ENCODE assay signal across 16 mouse cellular contexts in the genomic region with DNA sequence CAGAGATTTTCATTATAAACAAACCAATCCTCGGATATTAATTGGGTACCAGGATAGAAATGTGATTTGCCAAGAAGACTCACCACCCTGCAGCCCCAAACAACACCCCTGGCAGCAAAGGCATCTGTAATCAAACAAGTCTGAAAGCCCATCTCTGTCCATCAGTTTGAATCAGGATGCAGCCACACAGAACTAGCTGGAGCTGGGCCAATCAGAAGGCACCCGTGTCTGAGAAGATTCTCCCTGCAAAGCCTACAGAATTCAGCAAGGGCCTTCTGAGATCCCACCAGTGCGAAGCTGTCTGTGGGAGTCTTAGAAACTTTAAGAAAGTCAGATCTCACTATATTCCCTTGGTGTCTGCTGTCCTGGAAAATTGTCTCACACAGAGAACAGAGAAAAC.
A peak's percentile ranks its signal among the peaks of the same experiment; 100 is the strongest.
DNase-seq lines count a peak whose midpoint lies in the region; ATAC-seq and TF ChIP-seq lines count a peak whose summit lies in the region.
"Had no signal": no experiment of that assay in that cellular context is flagged by ENCODE, and none has a peak within 500 bp of the region (broad histone marks: within the 10 kb centered on the region; RNA-seq: fewer than 3 reads in every experiment).

No protein-coding gene starts in this region.

- 0 out of 2 replicates have a peak overlapping the region, but pooled peaks have one; percentile 15 for H3K27ac ChIP-seq in forebrain, embryonic 10.5 days
- H3K27ac ChIP-seq in forebrain, embryonic 11.5 days (ENCODE audit: low read depth, low read length): no peak overlapping the region
- 0 out of 2 replicates have a peak overlapping the region, but pooled peaks have one; percentile 47 for H3K27ac ChIP-seq in neural tube, embryonic 13.5 days (replicated peaks)
- H3K27ac ChIP-seq in neural tube, embryonic 15.5 days (replicated peaks): no peak overlapping the region
- peak overlapping the region; percentile 79 for H3K27ac ChIP-seq in forebrain, embryonic 14.5 days (ENCODE audit: low read depth, low read length)
- peak overlapping the region; percentile 78 for H3K27ac ChIP-seq in midbrain, embryonic 16.5 days (ENCODE audit: low read length)
- H3K27ac ChIP-seq in kidney, adult 2 months (ENCODE audit: insufficient read depth, low read depth, low read length): no peak overlapping the region
- H3K27ac ChIP-seq: heart, embryonic 13.5 days; left cerebral cortex, adult 2 months; limb, embryonic 12.5 days; liver, embryonic 13.5 days had no signal

- H3K4me3 ChIP-seq in forebrain, embryonic 10.5 days: no peak overlapping the region
- no peak overlapping the region for H3K4me3 ChIP-seq in forebrain, embryonic 11.5 days (ENCODE audit: low read depth, low read length)
- H3K4me3 ChIP-seq in neural tube, embryonic 13.5 days: no peak overlapping the region
- H3K4me3 ChIP-seq in neural tube, embryonic 15.5 days (replicated peaks): no peak overlapping the region
- no peak overlapping the region for H3K4me3 ChIP-seq in forebrain, embryonic 14.5 days (ENCODE audit: low read depth, low read length)
- no peak overlapping the region for H3K4me3 ChIP-seq in midbrain, embryonic 16.5 days (ENCODE audit: low read depth, low read length)
- H3K4me3 ChIP-seq in kidney, adult 2 months (ENCODE audit: insufficient read depth, low read depth, low read length): no peak overlapping the region
- H3K4me3 ChIP-seq: heart, embryonic 13.5 days; left cerebral cortex, adult 2 months; limb, embryonic 12.5 days; liver, embryonic 13.5 days had no signal

- H3K27me3 ChIP-seq in forebrain, embryonic 10.5 days (ENCODE audit: poor library complexity, severe bottlenecking): no peaks in the 10 kb centered on the region
- no peaks in the 10 kb centered on the region for H3K27me3 ChIP-seq in forebrain, embryonic 11.5 days (ENCODE audit: control insufficient read depth, insufficient read depth, low read length)
- H3K27me3 ChIP-seq in neural tube, embryonic 13.5 days: no peaks in the 10 kb centered on the region
- H3K27me3 ChIP-seq in neural tube, embryonic 15.5 days (replicated peaks): no peaks in the 10 kb centered on the region
- no peaks in the 10 kb centered on the region for H3K27me3 ChIP-seq in forebrain, embryonic 14.5 days (replicated peaks; ENCODE audit: control insufficient read depth, insufficient read depth, low read length)
- H3K27me3 ChIP-seq in midbrain, embryonic 16.5 days (ENCODE audit: control insufficient read depth, insufficient read depth, low read depth, low read length): no peaks in the 10 kb centered on the region
- H3K27me3 ChIP-seq in kidney, adult 2 months (replicated peaks; ENCODE audit: control insufficient read depth, insufficient read depth, low read length): no peaks in the 10 kb centered on the region
- H3K27me3 ChIP-seq: heart, embryonic 13.5 days; limb, embryonic 12.5 days; liver, embryonic 13.5 days had no signal

- no peak for DNase-seq in forebrain, embryonic 10.5 days (ENCODE audit: extremely low spot score, low spot score)
- no peak for DNase-seq in forebrain, embryonic 11.5 days (ENCODE audit: low spot score)
- DNase-seq in forebrain, embryonic 14.5 days (ENCODE audit: low spot score): peak; percentile 21
- DNase-seq in kidney, adult 2 months: no peak
- DNase-seq in adrenal gland, adult 18-20 months (ENCODE audit: low spot score in 2 of 2): no peak
- DNase-seq: adrenal gland, postnatal 14 days; heart, adult 11 months; heart, postnatal 36 days; liver, embryonic 13.5 days had no signal

- H3K36me3 ChIP-seq in forebrain, embryonic 10.5 days (replicated peaks): no peaks in the 10 kb centered on the region
- H3K36me3 ChIP-seq in forebrain, embryonic 11.5 days (ENCODE audit: control insufficient read depth, insufficient read depth, low read length): no peaks in the 10 kb centered on the region
- H3K36me3 ChIP-seq in neural tube, embryonic 13.5 days: no peaks in the 10 kb centered on the region
- no peaks in the 10 kb centered on the region for H3K36me3 ChIP-seq in neural tube, embryonic 15.5 days
- no peaks in the 10 kb centered on the region for H3K36me3 ChIP-seq in forebrain, embryonic 14.5 days (ENCODE audit: control insufficient read depth, insufficient read depth, low read length)
- no peaks in the 10 kb centered on the region for H3K36me3 ChIP-seq in midbrain, embryonic 16.5 days (ENCODE audit: control insufficient read depth, insufficient read depth, low read length)
- H3K36me3 ChIP-seq in kidney, adult 2 months (ENCODE audit: control insufficient read depth, insufficient read depth, low read length): no peaks in the 10 kb centered on the region
- H3K36me3 ChIP-seq: heart, embryonic 13.5 days; limb, embryonic 12.5 days; liver, embryonic 13.5 days had no signal

- H3K9me3 ChIP-seq in forebrain, embryonic 10.5 days: peaks cover 3% of the 10 kb centered on the region; the same call in 1 of the 2 replicates
- H3K9me3 ChIP-seq in forebrain, embryonic 11.5 days (ENCODE audit: control insufficient read depth, low read length): no peaks in the 10 kb centered on the region; the same call in 1 of the 2 replicates
- no peaks in the 10 kb centered on the region; the same call in 1 of the 2 replicates for H3K9me3 ChIP-seq in neural tube, embryonic 13.5 days
- no peaks in the 10 kb centered on the region for H3K9me3 ChIP-seq in neural tube, embryonic 15.5 days (replicated peaks)
- no peaks in the 10 kb centered on the region for H3K9me3 ChIP-seq in forebrain, embryonic 14.5 days (replicated peaks; ENCODE audit: control insufficient read depth, low read length)
- H3K9me3 ChIP-seq in midbrain, embryonic 16.5 days (replicated peaks; ENCODE audit: control insufficient read depth, low read length, poor library complexity, severe bottlenecking): no peaks in the 10 kb centered on the region
- H3K9me3 ChIP-seq: heart, embryonic 13.5 days; liver, embryonic 13.5 days had no signal

- H3K4me2 ChIP-seq in forebrain, embryonic 11.5 days (ENCODE audit: low read depth, low read length, severe bottlenecking): no peak overlapping the region
- no peak overlapping the region for H3K4me2 ChIP-seq in neural tube, embryonic 13.5 days
- H3K4me2 ChIP-seq in neural tube, embryonic 15.5 days: no peak overlapping the region
- H3K4me2 ChIP-seq in forebrain, embryonic 14.5 days (ENCODE audit: low read length): no peak overlapping the region
- no peak overlapping the region for H3K4me2 ChIP-seq in midbrain, embryonic 16.5 days (ENCODE audit: low read length)
- H3K4me2 ChIP-seq: heart, embryonic 13.5 days; limb, embryonic 12.5 days; liver, embryonic 13.5 days had no signal

- H3K4me1 ChIP-seq in forebrain, embryonic 10.5 days: peaks cover 13% of the 10 kb centered on the region
- H3K4me1 ChIP-seq in forebrain, embryonic 11.5 days (replicated peaks; ENCODE audit: control insufficient read depth, insufficient read depth, low read length): peaks cover 6% of the 10 kb centered on the region; the same call in 1 of the 2 replicates
- peaks cover 16% of the 10 kb centered on the region for H3K4me1 ChIP-seq in neural tube, embryonic 13.5 days (replicated peaks)
- peaks cover 8% of the 10 kb centered on the region for H3K4me1 ChIP-seq in neural tube, embryonic 15.5 days
- H3K4me1 ChIP-seq in forebrain, embryonic 14.5 days (ENCODE audit: control insufficient read depth, insufficient read depth, low read length): peaks cover 16% of the 10 kb centered on the region
- H3K4me1 ChIP-seq in midbrain, embryonic 16.5 days (ENCODE audit: control insufficient read depth, insufficient read depth, low read length): peaks cover 14% of the 10 kb centered on the region
- H3K4me1 ChIP-seq in kidney, adult 2 months (ENCODE audit: control insufficient read depth, insufficient read depth, low read length): no peaks in the 10 kb centered on the region
- H3K4me1 ChIP-seq: limb, embryonic 12.5 days; liver, embryonic 13.5 days had no signal

- no peak overlapping the region for H3K9ac ChIP-seq in forebrain, embryonic 11.5 days (ENCODE audit: low read length)
- H3K9ac ChIP-seq in neural tube, embryonic 13.5 days: no peak overlapping the region
- no peak overlapping the region for H3K9ac ChIP-seq in neural tube, embryonic 15.5 days (replicated peaks)
- no peak overlapping the region for H3K9ac ChIP-seq in forebrain, embryonic 14.5 days (ENCODE audit: low read length)
- H3K9ac ChIP-seq in midbrain, embryonic 16.5 days (ENCODE audit: low read depth, low read length): no peak overlapping the region
- H3K9ac ChIP-seq: heart, embryonic 13.5 days; limb, embryonic 12.5 days; liver, embryonic 13.5 days had no signal

- no peak for TF ChIP-seq POLR2A in kidney, adult 2 months (IDR thresholded peaks at IDR 0.05; ENCODE audit: low read depth, low read length)

- 75% methylated on average over 3 of the region's 3 CpGs for WGBS in forebrain, embryonic 10.5 days
- 77% methylated on average over 3 of the region's 3 CpGs for WGBS in forebrain, embryonic 11.5 days
- WGBS in neural tube, embryonic 13.5 days: 79% methylated on average over 3 of the region's 3 CpGs
- WGBS in neural tube, embryonic 15.5 days: 68% methylated on average over 3 of the region's 3 CpGs
- 66% methylated on average over 3 of the region's 3 CpGs for WGBS in forebrain, embryonic 14.5 days
- WGBS in midbrain, embryonic 16.5 days: 64% methylated on average over 3 of the region's 3 CpGs
- 77% methylated on average over 3 of the region's 3 CpGs for WGBS in kidney, adult 2 months

- no peak for ATAC-seq in forebrain, embryonic 11.5 days (replicated peaks; ENCODE audit: low FRiP score)
- no peak for ATAC-seq in neural tube, embryonic 13.5 days (ENCODE audit: low read depth)
- no peak for ATAC-seq in neural tube, embryonic 15.5 days (ENCODE audit: low FRiP score)
- ATAC-seq in forebrain, embryonic 14.5 days: no peak
- ATAC-seq in midbrain, embryonic 16.5 days: no peak
- ATAC-seq: intestine, embryonic 16.5 days had no signal

- no peak for TF ChIP-seq CTCF in kidney, adult 2 months (conservative IDR thresholded peaks at IDR 0.05; ENCODE audit: insufficient read depth, insufficient read length, low read depth, low read length)

Comparison
In these comparisons a context has a peak if more than half of its experiments do, and no peak if none do; other contexts are left out.
1. H3K27ac ChIP-seq: peak in forebrain, embryonic 10.5 days (single experiment), neural tube, embryonic 13.5 days (single experiment), forebrain, embryonic 14.5 days (single experiment) and midbrain, embryonic 16.5 days (single experiment); none in forebrain, embryonic 11.5 days (single experiment), neural tube, embryonic 15.5 days (single experiment) and kidney, adult 2 months (single experiment).